33 mouse cellular contexts compared by ENCODE assay signal in genomic region chr11:82838511-82838910, GRCm38 (mm10). TPM values are rescaled to one million over a fixed set of nuclear protein-coding genes. Genes with fewer than 3 reads are reported as not detected.
DNase-seq lines count a peak whose midpoint lies in the region; ATAC-seq and TF ChIP-seq lines count a peak whose summit lies in the region.
"Had no signal": no experiment of that assay in that cellular context is flagged by ENCODE, and none has a peak within 500 bp of the region (broad histone marks: within the 10 kb centered on the region; RNA-seq: fewer than 3 reads in every experiment).

No protein-coding gene starts in this region.

- H3K27ac ChIP-seq in gastrocnemius, adult 2 months, result peak overlapping the region; percentile 41
- no peak overlapping the region for H3K27ac ChIP-seq in limb, embryonic 14.5 days (replicated peaks; ENCODE audit: low read depth, low read length)
- H3K27ac ChIP-seq in limb, embryonic 10.5 days, result no peak overlapping the region
- no peak overlapping the region for H3K27ac ChIP-seq in midbrain, embryonic 12.5 days (replicated peaks)
- H3K27ac ChIP-seq in midbrain, embryonic 16.5 days (ENCODE audit: low read length), result no peak overlapping the region
- no peak overlapping the region for H3K27ac ChIP-seq in midbrain, embryonic 15.5 days
- H3K27ac ChIP-seq in kidney, embryonic 14.5 days (ENCODE audit: low read depth, low read length), result no peak overlapping the region
- H3K27ac ChIP-seq: hindbrain, embryonic 14.5 days; stomach, embryonic 15.5 days had no signal

- no peak for TF ChIP-seq CTCF in gastrocnemius, adult 2 months (IDR thresholded peaks at IDR 0.05)

- no peak overlapping the region for H3K4me2 ChIP-seq in limb, embryonic 14.5 days (replicated peaks; ENCODE audit: low read depth, low read length, severe bottlenecking)
- 0 out of 2 replicates have a peak overlapping the region, but pooled peaks have one; percentile 8 for H3K4me2 ChIP-seq in midbrain, embryonic 12.5 days (replicated peaks)
- H3K4me2 ChIP-seq in midbrain, embryonic 16.5 days (ENCODE audit: low read length), result no peak overlapping the region
- H3K4me2 ChIP-seq in midbrain, embryonic 15.5 days, result no peak overlapping the region
- H3K4me2 ChIP-seq in kidney, embryonic 14.5 days (replicated peaks; ENCODE audit: low read depth, low read length), result no peak overlapping the region
- H3K4me2 ChIP-seq: heart, embryonic 11.5 days; hindbrain, embryonic 14.5 days; limb, embryonic 12.5 days; liver, embryonic 11.5 days; stomach, embryonic 15.5 days had no signal

- no peak overlapping the region for H3K9ac ChIP-seq in limb, embryonic 14.5 days (ENCODE audit: low read depth, low read length, severe bottlenecking)
- H3K9ac ChIP-seq in midbrain, embryonic 12.5 days (replicated peaks), result no peak overlapping the region
- no peak overlapping the region for H3K9ac ChIP-seq in midbrain, embryonic 16.5 days (ENCODE audit: low read depth, low read length)
- no peak overlapping the region for H3K9ac ChIP-seq in midbrain, embryonic 15.5 days
- no peak overlapping the region for H3K9ac ChIP-seq in kidney, embryonic 14.5 days (ENCODE audit: low read depth, low read length)
- H3K9ac ChIP-seq: hindbrain, embryonic 14.5 days; limb, embryonic 12.5 days; stomach, embryonic 15.5 days had no signal

- TF ChIP-seq POLR2A in limb, embryonic 14.5 days (IDR thresholded peaks at IDR 0.05; ENCODE audit: borderline replicate concordance, extremely low read depth, insufficient read depth, insufficient read length), result no peak

- H3K36me3 ChIP-seq in limb, embryonic 14.5 days (ENCODE audit: control insufficient read depth, insufficient read depth, low read length), result no peaks in the 10 kb centered on the region
- no peaks in the 10 kb centered on the region for H3K36me3 ChIP-seq in limb, embryonic 10.5 days
- H3K36me3 ChIP-seq in midbrain, embryonic 12.5 days, result no peaks in the 10 kb centered on the region
- no peaks in the 10 kb centered on the region for H3K36me3 ChIP-seq in midbrain, embryonic 16.5 days (ENCODE audit: control insufficient read depth, insufficient read depth, low read length)
- H3K36me3 ChIP-seq in midbrain, embryonic 15.5 days (replicated peaks), result no peaks in the 10 kb centered on the region
- no peaks in the 10 kb centered on the region for H3K36me3 ChIP-seq in kidney, embryonic 14.5 days (ENCODE audit: control insufficient read depth, insufficient read depth, low read length)
- H3K36me3 ChIP-seq: limb, embryonic 12.5 days; stomach, embryonic 15.5 days had no signal

- peaks cover 12% of the 10 kb centered on the region; the same call in 1 of the 2 replicates for H3K4me1 ChIP-seq in limb, embryonic 14.5 days (ENCODE audit: control insufficient read depth, insufficient read depth, low read length)
- peaks cover 37% of the 10 kb centered on the region for H3K4me1 ChIP-seq in limb, embryonic 10.5 days
- H3K4me1 ChIP-seq in midbrain, embryonic 12.5 days, result peaks cover 28% of the 10 kb centered on the region
- H3K4me1 ChIP-seq in midbrain, embryonic 16.5 days (ENCODE audit: control insufficient read depth, insufficient read depth, low read length), result peaks cover 12% of the 10 kb centered on the region; the same call in 1 of the 2 replicates
- peaks cover 11% of the 10 kb centered on the region for H3K4me1 ChIP-seq in midbrain, embryonic 15.5 days
- H3K4me1 ChIP-seq in kidney, embryonic 14.5 days (ENCODE audit: control insufficient read depth, insufficient read depth, low read length), result peaks cover 12% of the 10 kb centered on the region
- H3K4me1 ChIP-seq: stomach, embryonic 15.5 days had no signal

- DNase-seq in gastrocnemius, adult 2 months, result no peak
- no peak for DNase-seq in gastrocnemius, adult 18-20 months (ENCODE audit: low spot score)
- DNase-seq in limb, embryonic 14.5 days (ENCODE audit: low spot score), result no peak
- DNase-seq in limb, embryonic 10.5 days (ENCODE audit: low spot score), result no peak
- DNase-seq: adrenal gland, postnatal 25 days; cerebellum, adult 2 months; gastrocnemius, postnatal 25 days; heart, adult 18-20 months; heart, postnatal 4 days; kidney, adult 11 months; layer of hippocampus, adult 9-11 months; lung, adult 18-20 months; lung, postnatal 4 days; thymus, postnatal 25 days had no signal

- H3K4me3 ChIP-seq in gastrocnemius, adult 2 months, result no peak overlapping the region
- no peak overlapping the region for H3K4me3 ChIP-seq in limb, embryonic 14.5 days (replicated peaks; ENCODE audit: low read length)
- H3K4me3 ChIP-seq in limb, embryonic 10.5 days, result no peak overlapping the region
- no peak overlapping the region for H3K4me3 ChIP-seq in midbrain, embryonic 12.5 days
- no peak overlapping the region for H3K4me3 ChIP-seq in midbrain, embryonic 16.5 days (ENCODE audit: low read depth, low read length)
- no peak overlapping the region for H3K4me3 ChIP-seq in midbrain, embryonic 15.5 days
- no peak overlapping the region for H3K4me3 ChIP-seq in kidney, embryonic 14.5 days (ENCODE audit: low read length)
- H3K4me3 ChIP-seq: erythroblast, embryonic 14.5 days; limb, embryonic 12.5 days; myocyte; stomach, embryonic 15.5 days had no signal

- WGBS in limb, embryonic 14.5 days, result 36% methylated on average over 5 of the region's 5 CpGs
- 65% methylated on average over 5 of the region's 5 CpGs for WGBS in limb, embryonic 10.5 days
- 34% methylated on average over 5 of the region's 5 CpGs for WGBS in midbrain, embryonic 12.5 days
- 12% methylated on average over 5 of the region's 5 CpGs for WGBS in midbrain, embryonic 16.5 days
- 20% methylated on average over 5 of the region's 5 CpGs for WGBS in midbrain, embryonic 15.5 days
- WGBS in kidney, embryonic 14.5 days, result 52% methylated on average over 5 of the region's 5 CpGs

- intact Hi-C loops in gastrocnemius, adult 2 months (cut with DNase I), result no loop called here

- ATAC-seq in limb, embryonic 14.5 days (ENCODE audit: low FRiP score, low read depth), result peak; percentile 34; the same call in 1 of the 2 replicates
- no peak for ATAC-seq in midbrain, embryonic 12.5 days (ENCODE audit: low FRiP score, low read depth)
- ATAC-seq in midbrain, embryonic 16.5 days, result no peak
- 0 out of 2 replicates have a peak, but pooled peaks have one; percentile 48 for ATAC-seq in midbrain, embryonic 15.5 days (replicated peaks)
- no peak for ATAC-seq in kidney, embryonic 14.5 days (ENCODE audit: low FRiP score, low TSS enrichment)
- ATAC-seq: forebrain, embryonic 16.5 days; inflammation-experienced regulatory T-cells, adult 6 months; lung, postnatal 0 days; Patski had no signal

- H3K27me3 ChIP-seq in limb, embryonic 14.5 days (ENCODE audit: control insufficient read depth, insufficient read depth, low read length), result no peaks in the 10 kb centered on the region
- no peaks in the 10 kb centered on the region for H3K27me3 ChIP-seq in limb, embryonic 10.5 days (ENCODE audit: low read depth, poor library complexity, severe bottlenecking)
- H3K27me3 ChIP-seq in midbrain, embryonic 12.5 days, result no peaks in the 10 kb centered on the region
- no peaks in the 10 kb centered on the region for H3K27me3 ChIP-seq in midbrain, embryonic 16.5 days (ENCODE audit: control insufficient read depth, insufficient read depth, low read depth, low read length)
- no peaks in the 10 kb centered on the region for H3K27me3 ChIP-seq in midbrain, embryonic 15.5 days (replicated peaks)
- no peaks in the 10 kb centered on the region for H3K27me3 ChIP-seq in kidney, embryonic 14.5 days (ENCODE audit: control insufficient read depth, insufficient read depth, low read length)
- H3K27me3 ChIP-seq: limb, embryonic 12.5 days; Patski; stomach, embryonic 15.5 days had no signal

- no peaks in the 10 kb centered on the region for H3K9me3 ChIP-seq in limb, embryonic 14.5 days (ENCODE audit: control insufficient read depth, low read length)
- no peaks in the 10 kb centered on the region for H3K9me3 ChIP-seq in limb, embryonic 10.5 days (replicated peaks)
- H3K9me3 ChIP-seq in midbrain, embryonic 12.5 days, result no peaks in the 10 kb centered on the region; the same call in 1 of the 2 replicates
- 0 out of 2 replicates have a peak, but pooled peaks cover 2% of the 10 kb centered on the region for H3K9me3 ChIP-seq in midbrain, embryonic 16.5 days (replicated peaks; ENCODE audit: control insufficient read depth, low read length, poor library complexity, severe bottlenecking)
- H3K9me3 ChIP-seq in midbrain, embryonic 15.5 days, result no peaks in the 10 kb centered on the region
- H3K9me3 ChIP-seq in kidney, embryonic 14.5 days (ENCODE audit: control insufficient read depth, low read length), result no peaks in the 10 kb centered on the region
- H3K9me3 ChIP-seq: G1E; limb, embryonic 12.5 days; stomach, embryonic 15.5 days had no signal

RNA-seq across cellular contexts. Expression of gene Rffl, which starts 32.5 kb away (rescaled TPM):
- total RNA-seq in gastrocnemius, adult 2 months (2021), result 10 to 100 TPM in 1 of 2 experiments, 1 to 10 TPM in 1; 6.5 to 10.1 TPM
- total RNA-seq in gastrocnemius, adult 18-20 months (2021), result 1 to 10 TPM; 6.3 to 7.4 TPM
- 8.3 and 11.0 TPM in 2 replicates for polyA plus RNA-seq in limb, embryonic 14.5 days (2012; rRNA removed)
- polyA plus RNA-seq in limb, embryonic 14.5 days (2014; fragmentation: Nextera tagmentation; extraction: Ambion mirVana), result 11.3 and 11.5 TPM in 2 replicates
- 8.6 and 10.6 TPM in 2 replicates for polyA plus RNA-seq in limb, embryonic 10.5 days (2016; fragmentation: Nextera tagmentation; extraction: Ambion mirVana)
- polyA plus RNA-seq in midbrain, embryonic 12.5 days (2016; fragmentation: Nextera tagmentation; extraction: Ambion mirVana), result 7.9 and 8.9 TPM in 2 replicates
- 3.9 and 4.2 TPM in 2 replicates for polyA plus RNA-seq in midbrain, embryonic 16.5 days (2015; fragmentation: Nextera tagmentation; extraction: Ambion mirVana)
- 4.1 and 4.6 TPM in 2 replicates for polyA plus RNA-seq in midbrain, embryonic 15.5 days (2015; fragmentation: Nextera tagmentation; extraction: Ambion mirVana)
- polyA plus RNA-seq in kidney, embryonic 14.5 days (2014; fragmentation: Nextera tagmentation; extraction: Ambion mirVana), result 13.1 and 23.5 TPM in 2 replicates

RNA-seq across cellular contexts. Expression of gene Rad51d, which starts 51.9 kb away (rescaled TPM):
- 1 to 10 TPM; 2.7 to 3.6 TPM for total RNA-seq in gastrocnemius, adult 2 months (2021)
- total RNA-seq in gastrocnemius, adult 18-20 months (2021), result 1 to 10 TPM; 2.9 to 4.7 TPM
- polyA plus RNA-seq in limb, embryonic 14.5 days (2012; rRNA removed), result 10.5 and 11.5 TPM in 2 replicates
- 12.9 and 15.1 TPM in 2 replicates for polyA plus RNA-seq in limb, embryonic 14.5 days (2014; fragmentation: Nextera tagmentation; extraction: Ambion mirVana)
- polyA plus RNA-seq in limb, embryonic 10.5 days (2016; fragmentation: Nextera tagmentation; extraction: Ambion mirVana), result 12.8 and 13.7 TPM in 2 replicates
- 12.8 and 14.1 TPM in 2 replicates for polyA plus RNA-seq in midbrain, embryonic 12.5 days (2016; fragmentation: Nextera tagmentation; extraction: Ambion mirVana)
- 13.6 and 13.7 TPM in 2 replicates for polyA plus RNA-seq in midbrain, embryonic 16.5 days (2015; fragmentation: Nextera tagmentation; extraction: Ambion mirVana)
- 12.1 and 13.9 TPM in 2 replicates for polyA plus RNA-seq in midbrain, embryonic 15.5 days (2015; fragmentation: Nextera tagmentation; extraction: Ambion mirVana)
- polyA plus RNA-seq in kidney, embryonic 14.5 days (2014; fragmentation: Nextera tagmentation; extraction: Ambion mirVana), result 8.8 and 11.5 TPM in 2 replicates

RNA-seq across cellular contexts. Expression of gene Fndc8, which starts 53.4 kb away (rescaled TPM):
- total RNA-seq in gastrocnemius, adult 2 months (2021), result not detected
- total RNA-seq in gastrocnemius, adult 18-20 months (2021), result not detected
- 0.10 and 0.14 TPM in 2 replicates for polyA plus RNA-seq in limb, embryonic 14.5 days (2012; rRNA removed)
- 0.11 and 0.25 TPM in 2 replicates for polyA plus RNA-seq in limb, embryonic 14.5 days (2014; fragmentation: Nextera tagmentation; extraction: Ambion mirVana)
- polyA plus RNA-seq in limb, embryonic 10.5 days (2016; fragmentation: Nextera tagmentation; extraction: Ambion mirVana), result 0.18 and 0.35 TPM in 2 replicates
- polyA plus RNA-seq in midbrain, embryonic 12.5 days (2016; fragmentation: Nextera tagmentation; extraction: Ambion mirVana), result 0.27 and 0.64 TPM in 2 replicates
- 1.0 and 1.1 TPM in 2 replicates for polyA plus RNA-seq in midbrain, embryonic 16.5 days (2015; fragmentation: Nextera tagmentation; extraction: Ambion mirVana)
- 0.78 and 1.2 TPM in 2 replicates for polyA plus RNA-seq in midbrain, embryonic 15.5 days (2015; fragmentation: Nextera tagmentation; extraction: Ambion mirVana)
- polyA plus RNA-seq in kidney, embryonic 14.5 days (2014; fragmentation: Nextera tagmentation; extraction: Ambion mirVana), result 0.19 and 0.23 TPM in 2 replicates
- total RNA-seq: gastrocnemius, postnatal 25 days; heart, adult 18-20 months; left cerebral cortex, adult 18-20 months; left cerebral cortex, postnatal 14 days had no signal
- polyA plus RNA-seq: cerebellum, adult 2 months; cortical plate, adult 2 months; G1E; heart, embryonic 11.5 days; inflammation-experienced regulatory T-cells, adult 6 months had no signal

RNA-seq across cellular contexts. Expression of gene Lig3, which starts 57.6 kb away (rescaled TPM):
- total RNA-seq in gastrocnemius, adult 2 months (2021), result 10 to 100 TPM; 21.4 to 22.7 TPM
- 10 to 100 TPM; 17.0 to 17.1 TPM for total RNA-seq in gastrocnemius, adult 18-20 months (2021)
- 35.8 and 37.8 TPM in 2 replicates for polyA plus RNA-seq in limb, embryonic 14.5 days (2012; rRNA removed)
- polyA plus RNA-seq in limb, embryonic 14.5 days (2014; fragmentation: Nextera tagmentation; extraction: Ambion mirVana), result 38.6 and 40.1 TPM in 2 replicates
- 46.8 and 47.1 TPM in 2 replicates for polyA plus RNA-seq in limb, embryonic 10.5 days (2016; fragmentation: Nextera tagmentation; extraction: Ambion mirVana)
- polyA plus RNA-seq in midbrain, embryonic 12.5 days (2016; fragmentation: Nextera tagmentation; extraction: Ambion mirVana), result 46.1 and 52.8 TPM in 2 replicates
- 25.6 and 28.5 TPM in 2 replicates for polyA plus RNA-seq in midbrain, embryonic 16.5 days (2015; fragmentation: Nextera tagmentation; extraction: Ambion mirVana)
- polyA plus RNA-seq in midbrain, embryonic 15.5 days (2015; fragmentation: Nextera tagmentation; extraction: Ambion mirVana), result 27.4 and 29.1 TPM in 2 replicates
- polyA plus RNA-seq in kidney, embryonic 14.5 days (2014; fragmentation: Nextera tagmentation; extraction: Ambion mirVana), result 21.9 and 40.4 TPM in 2 replicates

Comparison
In these comparisons a context has a peak if more than half of its experiments do, and no peak if none do; other contexts are left out.
1. ATAC-seq: peak in limb, embryonic 14.5 days (single experiment) and midbrain, embryonic 15.5 days (single experiment); none in midbrain, embryonic 12.5 days (single experiment), midbrain, embryonic 16.5 days (single experiment) and kidney, embryonic 14.5 days (single experiment).